Mouse (Mus musculus) small intestine, adult 2 months (tissue): ENCODE results near the gene 1700012B09Rik. TPM values are rescaled to one million over a fixed set of nuclear protein-coding genes. Genes with fewer than 3 reads are reported as not detected.

ENCODE experiments used
- H3K27ac ChIP-seq: fragments of 200-500 bp; 2 replicates; pipeline ENCODE4 v1.5.1; 2012; ENCODE audit warnings: low read depth, low read length, control low read depth, inconsistent platforms; ENCODE audit not compliant: insufficient read depth
- H3K27me3 ChIP-seq: fragments of 200-500 bp; 2 replicates; pipeline ENCODE4 v1.6.1; 2012; ENCODE audit warnings: mild to moderate bottlenecking, moderate library complexity, low read length, inconsistent platforms; ENCODE audit not compliant: control insufficient read depth, insufficient read depth
- H3K36me3 ChIP-seq: fragments of 200-500 bp; 2 replicates; pipeline ENCODE4 v1.6.1; 2012; ENCODE audit warnings: mild to moderate bottlenecking, low read length, control low read depth, inconsistent platforms; ENCODE audit not compliant: control insufficient read depth, insufficient read depth
- H3K4me1 ChIP-seq: fragments of 200-500 bp; 2 replicates; pipeline ENCODE4 v1.6.1; 2012; ENCODE audit warnings: low read length, inconsistent platforms, mixed read lengths; ENCODE audit not compliant: control insufficient read depth, insufficient read depth, insufficient read length
- H3K4me3 ChIP-seq: fragments of 200-500 bp; 2 replicates; pipeline ENCODE4 v1.5.1; 2012; ENCODE audit warnings: low read depth, mild to moderate bottlenecking, control low read depth, inconsistent platforms, low read length, moderate library complexity
- CTCF ChIP-seq: fragments of 200-500 bp; IDR thresholded peaks from 2 replicates; pipeline ENCODE4 v1.5.1; 2012; ENCODE audit warnings: low read depth, mild to moderate bottlenecking, control low read depth, inconsistent platforms, low read length, moderate library complexity, mixed read lengths; ENCODE audit not compliant: insufficient replicate concordance, insufficient read length; ENCODE audit errors: extremely low read depth
- POLR2A ChIP-seq: fragments of 200-500 bp; IDR thresholded peaks from 2 replicates; pipeline ENCODE4 v1.6.1; 2012; ENCODE audit warnings: low read depth, mild to moderate bottlenecking, control low read depth, inconsistent platforms, low read length, moderate library complexity
- WGBS: fragments of 180-500 bp; shearing (Covaris S2); methylation state at CpG from one replicate; pipeline ENCODE4 v1.1.7; 2018; 5-methylcytosine and 5-hydroxymethylcytosine counted together
- polyA plus RNA-seq: library from polyadenylated mRNA; depleted of rRNA; stranded (reverse); fragments of >200 nt; gene quantifications from 2 replicates; pipeline ENCODE4 v1.2.3, GENCODE M21; 2012; rRNA removed

1700012B09Rik gene
- polyA plus RNA-seq, result not detected in 2 replicates

DNA sequence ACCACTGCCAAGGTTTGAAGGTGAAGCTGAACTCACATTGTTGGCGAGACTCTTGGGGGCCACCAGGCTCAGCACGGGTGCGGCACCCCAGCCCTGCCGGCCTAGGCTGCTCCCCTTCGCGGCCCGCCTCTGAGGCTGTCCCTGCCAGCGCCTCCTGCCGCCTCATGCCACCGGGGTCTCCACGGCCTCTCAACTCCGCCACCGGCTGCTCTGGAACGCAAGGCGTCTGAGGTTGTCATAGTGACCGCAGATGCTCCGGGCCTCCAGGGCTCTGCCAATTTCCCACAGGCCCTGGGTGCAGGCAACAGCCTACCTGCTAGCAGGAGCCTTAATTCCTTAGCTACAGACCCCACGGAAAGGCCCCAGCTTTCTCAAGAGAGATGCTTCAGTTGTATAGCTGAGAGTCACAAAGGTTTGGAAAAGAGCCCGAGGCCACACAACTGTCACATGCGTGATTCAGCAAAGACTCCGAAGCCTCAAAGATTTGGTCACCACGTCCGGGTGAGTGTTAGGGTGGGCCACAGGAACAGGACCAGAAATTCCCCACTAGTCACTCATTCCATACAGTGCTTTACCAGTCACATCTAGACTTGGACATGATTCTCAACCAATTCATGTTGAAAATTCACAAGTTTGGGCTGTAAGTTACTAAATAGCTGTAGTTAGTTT lies at the start of gene 1700012B09Rik:
Gene 1700012B09Rik, minus strand, starts transcription at position 228 of the 669 bp plus-strand sequence.
- no peak within 1 kb of the TSS for H3K27ac ChIP-seq
- no peaks in the 10 kb centered on the region for H3K4me1 ChIP-seq
- no peaks in the 10 kb centered on the region for H3K27me3 ChIP-seq
- no peaks in the 10 kb centered on the region for H3K36me3 ChIP-seq
- no peak within 1 kb of the TSS for H3K4me3 ChIP-seq
- WGBS, result 39% methylated on average over 23 of the region's 23 CpGs
- TF ChIP-seq POLR2A, result no peak
- TF ChIP-seq CTCF, result no peak

DNA sequence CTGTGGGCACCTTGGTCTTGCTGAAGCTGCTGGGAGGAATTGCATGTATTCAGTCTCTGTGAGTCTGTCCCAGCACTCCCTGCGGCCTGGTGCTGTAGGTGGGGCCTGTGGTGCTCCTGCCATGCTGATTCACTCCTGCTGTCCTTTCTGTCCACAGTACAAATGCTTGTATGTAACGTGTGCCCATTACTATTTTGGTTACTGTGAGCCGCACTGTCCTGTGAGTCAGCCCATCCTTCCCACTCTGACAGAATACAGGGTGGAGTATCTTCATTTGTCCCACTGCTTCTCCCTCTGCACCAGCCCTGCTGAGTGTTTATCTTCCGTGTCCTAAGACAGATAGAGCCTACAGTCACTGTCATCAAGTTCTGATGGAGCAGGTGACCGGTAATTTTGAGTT lies 39.3 kb upstream of the 1700012B09Rik start:
- Histone ChIP-seq H3K4me1 (no peaks in the 10 kb centered on the region), H3K27me3 (no peaks in the 10 kb centered on the region), H3K27ac (no peak overlapping the region), H3K4me3 (no peak overlapping the region), H3K36me3 (peaks cover 32% of the 10 kb centered on the region)
- WGBS, result 95% methylated on average over 5 of the region's 5 CpGs
- TF ChIP-seq CTCF, result no peak
- TF ChIP-seq POLR2A, result no peak

DNA sequence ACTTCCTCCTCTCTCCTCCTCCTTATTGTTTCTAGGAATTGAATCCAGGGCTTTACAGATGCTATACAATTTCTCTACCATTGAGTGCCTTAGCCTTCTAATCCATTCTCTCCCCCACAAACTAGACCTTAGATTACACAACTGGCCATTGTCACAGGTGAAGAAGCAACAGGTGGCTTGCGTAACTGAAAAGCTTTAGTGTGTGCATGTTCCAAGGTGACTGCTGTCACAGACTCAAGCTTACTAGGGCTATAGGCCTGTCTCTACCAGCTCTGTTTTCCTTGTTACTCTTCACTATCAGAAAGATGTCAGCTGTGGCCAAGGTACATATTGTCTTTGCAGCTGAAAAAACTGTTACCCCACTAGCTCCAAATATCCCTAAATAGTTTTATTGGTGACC lies 36.0 kb upstream of the 1700012B09Rik start:
- no peaks in the 10 kb centered on the region for H3K4me1 ChIP-seq
- TF ChIP-seq CTCF (no peak), POLR2A (no peak)
- H3K27me3 ChIP-seq, result no peaks in the 10 kb centered on the region
- peaks cover 42% of the 10 kb centered on the region for H3K36me3 ChIP-seq
- H3K27ac ChIP-seq, result no peak overlapping the region
- WGBS, result 96% methylated on average over 1 of the region's 1 CpGs
- H3K4me3 ChIP-seq, result no peak overlapping the region

DNA sequence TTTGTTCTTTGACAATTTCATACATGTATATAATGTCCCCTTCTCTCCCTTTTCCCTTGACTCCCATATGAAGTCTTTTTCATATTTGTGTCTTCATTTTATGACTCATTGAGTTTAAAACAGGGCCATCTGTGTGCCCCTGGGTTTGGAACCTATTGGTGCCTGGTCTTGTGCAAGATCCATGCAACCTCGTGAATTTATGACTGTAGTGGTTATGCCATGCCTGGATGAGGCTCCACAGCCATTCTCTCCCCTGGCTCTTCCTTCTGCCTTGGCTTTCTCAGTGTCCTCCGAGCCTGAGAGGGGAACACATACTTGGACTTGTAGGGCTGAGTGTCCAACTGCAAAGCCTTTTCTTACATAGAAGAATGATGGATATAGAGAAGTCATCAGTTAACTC lies 34.9 kb upstream of the 1700012B09Rik start:
- Histone ChIP-seq H3K27me3 (no peaks in the 10 kb centered on the region), H3K4me3 (no peak overlapping the region), H3K27ac (no peak overlapping the region), H3K4me1 (no peaks in the 10 kb centered on the region), H3K36me3 (peaks cover 40% of the 10 kb centered on the region)
- TF ChIP-seq CTCF (no peak), POLR2A (no peak)
- 79% methylated on average over 2 of the region's 2 CpGs for WGBS

DNA sequence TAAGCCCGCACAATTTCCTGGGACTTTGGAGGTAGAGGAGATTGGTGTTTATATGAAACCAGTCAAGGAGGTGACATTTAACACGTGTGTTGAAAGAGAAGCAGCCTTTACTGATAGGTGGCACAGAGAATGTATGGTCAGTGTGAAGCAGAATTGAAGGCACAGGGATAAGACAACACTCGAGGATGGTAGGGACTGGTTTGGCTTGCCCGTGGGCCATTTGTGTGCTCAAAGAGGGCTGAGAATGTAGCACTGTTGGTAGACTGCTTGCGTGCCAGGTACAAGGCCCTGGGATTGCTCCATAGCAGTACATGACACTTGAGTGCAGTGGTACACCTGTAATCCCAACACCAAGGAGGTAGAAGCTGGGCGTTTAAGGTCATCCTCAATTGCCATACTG lies 16.5 kb upstream of the 1700012B09Rik start:
- no peak for TF ChIP-seq POLR2A
- no peak for TF ChIP-seq CTCF
- Histone ChIP-seq H3K4me3 (no peak overlapping the region), H3K27me3 (no peaks in the 10 kb centered on the region), H3K4me1 (no peaks in the 10 kb centered on the region), H3K27ac (no peak overlapping the region), H3K36me3 (peaks cover 26% of the 10 kb centered on the region)
- whole genome bisulfite sequencing, result 87% methylated on average over 6 of the region's 6 CpGs

DNA sequence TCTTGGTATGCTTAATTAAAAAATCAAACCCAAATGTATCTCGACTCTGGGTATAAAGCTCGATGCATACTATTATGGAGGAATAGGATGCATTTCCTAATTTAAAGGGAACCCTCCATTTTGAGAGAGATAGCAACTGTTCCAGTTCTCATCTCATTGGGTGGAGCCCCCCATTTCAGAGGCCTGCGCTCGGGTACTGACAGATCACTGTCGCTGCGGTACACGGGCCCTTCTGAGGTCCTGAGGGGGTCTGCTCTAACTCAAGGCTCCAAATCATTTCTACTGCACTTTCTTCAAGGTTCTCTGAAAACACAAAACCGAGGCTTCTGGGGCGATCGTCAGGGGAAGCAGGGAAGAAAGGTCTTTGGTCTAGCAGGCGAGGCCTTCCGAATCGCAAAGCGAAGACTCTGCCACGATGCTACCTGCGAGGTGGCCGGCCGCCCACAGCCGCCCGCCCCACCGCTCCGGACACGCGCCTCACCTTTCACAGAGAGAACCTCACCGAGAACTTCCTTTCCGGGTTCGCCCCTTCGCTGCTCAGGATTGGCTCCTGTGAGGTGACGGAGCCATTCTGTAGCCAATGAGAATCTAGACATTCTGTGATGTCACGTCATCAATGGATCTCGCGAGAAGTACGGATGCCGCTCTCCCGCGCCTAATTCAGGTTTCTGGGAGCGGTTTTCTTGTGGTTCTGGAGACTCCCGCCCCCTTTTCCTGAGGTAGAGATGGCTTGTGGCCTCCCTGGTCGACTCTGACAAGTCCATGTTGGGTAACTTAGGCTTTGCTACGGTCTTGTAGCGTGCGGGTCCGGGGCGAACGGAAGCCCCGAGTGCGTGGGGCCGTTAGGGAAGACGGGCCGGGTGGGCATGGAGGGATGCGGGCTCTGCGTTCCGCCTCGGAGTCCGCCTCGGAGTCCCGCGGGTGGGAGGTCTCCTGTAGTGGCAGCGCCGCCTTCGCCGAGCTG lies 13.5 kb upstream of the 1700012B09Rik start, which contains the start of the genes Mre11a and Ankrd49:
Gene Mre11a, plus strand, starts transcription at position 616 of the 964 bp plus-strand sequence.
Gene Ankrd49, minus strand, starts transcription at position 818 of the 964 bp plus-strand sequence.
- TF ChIP-seq CTCF, result no peak
- peak; percentile 62 for TF ChIP-seq POLR2A
- peak within 1 kb of the TSS; percentile 67 for H3K27ac ChIP-seq
- H3K4me3 ChIP-seq, result peak within 1 kb of the TSS; percentile 81
- H3K4me1 ChIP-seq, result no peaks in the 10 kb centered on the region
- under 1% methylated on average over 62 of the region's 62 CpGs for WGBS
- H3K27me3 ChIP-seq, result no peaks in the 10 kb centered on the region
- peaks cover 31% of the 10 kb centered on the region for H3K36me3 ChIP-seq

DNA sequence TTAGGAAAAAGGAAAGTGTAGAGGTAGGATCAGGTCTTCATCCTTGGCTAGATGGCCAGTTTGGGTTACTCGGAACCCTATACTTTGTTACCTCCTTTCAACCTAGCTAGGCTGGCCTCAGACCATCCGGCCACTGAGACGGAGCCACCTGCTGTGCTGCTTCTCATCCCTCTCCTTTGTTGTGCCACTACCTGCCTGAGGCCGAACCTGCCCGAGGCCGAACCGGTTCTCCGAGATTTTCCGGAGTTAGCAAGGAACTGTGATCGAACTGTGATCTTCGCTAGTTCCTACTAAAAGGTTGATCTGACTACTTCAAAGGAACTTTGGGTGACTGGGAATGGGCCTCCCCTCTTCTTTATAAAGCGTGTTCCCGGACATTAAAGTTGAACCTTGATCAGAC lies 7.5 kb upstream of the 1700012B09Rik start:
- WGBS, result 30% methylated on average over 13 of the region's 13 CpGs

More for the DNA sequence above, 7.5 kb upstream of the 1700012B09Rik start:
- TF ChIP-seq CTCF (no peak), POLR2A (no peak)
- Histone ChIP-seq H3K4me3 (peak overlapping the region; percentile 10; the same call in 1 of the 2 replicates), H3K27ac (no peak overlapping the region), H3K36me3 (peaks cover 14% of the 10 kb centered on the region), H3K4me1 (peaks cover 3% of the 10 kb centered on the region), H3K27me3 (no peaks in the 10 kb centered on the region)
